Mouse (Mus musculus) hindbrain, postnatal 0 days (tissue): ENCODE results near the gene Reck. TPM values are rescaled to one million over a fixed set of nuclear protein-coding genes. Genes with fewer than 3 reads are reported as not detected.
A peak's percentile ranks its signal among the peaks of the same experiment; 100 is the strongest.

Experiments used
- ATAC-seq: fragments of 200-750 bp; cut with Nextera tagmentation; 2 replicates; pipeline ENCODE4 v1.8.0; 2017; ENCODE audit warnings: mild to moderate bottlenecking, moderate TSS enrichment, moderate library complexity
- DNase-seq: peaks from one replicate; pipeline ENCODE4 v3.0.0-alpha.2; 2015; ENCODE audit warnings: low spot score
- H3K27ac ChIP-seq: fragments of 300-500 bp; sonication (generic); 2 replicates; pipeline ENCODE4 v1.5.1; 2014; ENCODE audit warnings: mild to moderate bottlenecking
- H3K27me3 ChIP-seq: fragments of 300-500 bp; sonication (generic); 2 replicates; pipeline ENCODE4 v1.6.1; 2014; ENCODE audit warnings: low read length, mixed read lengths; ENCODE audit not compliant: insufficient read depth
- H3K36me3 ChIP-seq: fragments of 300-500 bp; sonication (generic); 2 replicates; pipeline ENCODE4 v1.6.1; 2014; ENCODE audit warnings: low read length, mixed read lengths; ENCODE audit not compliant: insufficient read depth
- H3K4me1 ChIP-seq: fragments of 300-500 bp; sonication (generic); 2 replicates; pipeline ENCODE4 v1.6.1; 2014; ENCODE audit warnings: antibody characterized with exemption, low read length, mixed read lengths; ENCODE audit not compliant: insufficient read depth
- H3K4me2 ChIP-seq: fragments of 300-500 bp; sonication (generic); 2 replicates; pipeline ENCODE4 v1.6.1; 2014; ENCODE audit warnings: low read depth, mild to moderate bottlenecking, low read length, moderate library complexity, mixed read lengths
- H3K4me3 ChIP-seq: fragments of 300-500 bp; sonication (generic); 2 replicates; pipeline ENCODE4 v1.5.1; 2014; ENCODE audit warnings: low read length
- H3K9ac ChIP-seq: fragments of 300-500 bp; sonication (generic); replicated peaks from 2 replicates; pipeline ENCODE4 v1.6.1; 2014; ENCODE audit warnings: mild to moderate bottlenecking, low read length, moderate library complexity, mixed read lengths
- H3K9me3 ChIP-seq: fragments of 300-500 bp; sonication (generic); 2 replicates; pipeline ENCODE4 v1.6.1; 2016; ENCODE audit warnings: low read length, mixed read lengths
- CTCF ChIP-seq: IDR thresholded peaks from 2 replicates; pipeline ENCODE4 v1.5.1; 2016; ENCODE audit warnings: antibody characterized with exemption, control low read depth, low read depth
- WGBS: fragments of 180-500 bp; shearing (Covaris S2); extraction: QIAGEN DNeasy Blood & Tissue Kit; methylation state at CpG from one replicate; pipeline ENCODE4 v1.1.7; 2014; 5-methylcytosine and 5-hydroxymethylcytosine counted together
- polyA plus RNA-seq: library from polyadenylated mRNA; unstranded; fragments of >200 nt; fragmentation: Nextera tagmentation; extraction: Ambion mirVana; gene quantifications from 2 replicates; pipeline ENCODE4 v1.2.1, GENCODE M21; 2015
- total RNA-seq: library from RNA; depleted of rRNA; stranded (reverse); fragments of >200 nt; gene quantifications from 2 replicates; pipeline ENCODE4 v1.2.3, GENCODE M21; 2014

Gene Reck
- total and polyA plus RNA-seq, 2 experiments from 2014 or later = 4.0 to 6.1 TPM

DNA sequence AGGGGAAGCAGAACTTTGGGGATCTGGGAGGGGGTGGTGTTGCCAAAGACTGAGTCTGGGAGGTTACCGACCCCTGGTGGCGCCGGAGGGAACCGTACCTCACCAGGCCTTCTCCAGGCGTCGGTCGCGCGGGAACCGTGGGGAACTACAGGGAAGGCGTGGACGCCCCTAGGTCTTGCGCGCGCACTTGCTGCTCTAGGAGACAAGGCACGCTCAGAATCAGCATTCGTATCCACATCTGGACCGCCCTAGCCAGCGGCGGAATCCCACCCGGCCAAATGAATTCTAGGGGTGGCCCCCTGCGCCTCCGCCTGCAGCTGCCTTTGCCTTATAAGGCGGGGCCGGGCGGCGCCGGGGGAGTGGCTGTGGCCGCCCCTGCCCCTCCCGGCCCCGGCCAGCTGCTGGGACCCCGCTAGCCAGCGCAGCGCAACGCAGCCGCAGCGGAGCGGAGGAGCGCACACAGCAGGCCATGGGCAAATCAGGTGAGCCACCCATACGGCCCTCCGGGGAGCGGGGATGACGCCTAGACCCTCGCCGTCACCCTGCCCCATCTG, 82.0 kb downstream of the Reck start, which contains the start of gene Glipr2:
Gene Glipr2 (plus strand): TSS at position 110 of the 554 bp plus-strand sequence.
- no peaks in the 10 kb centered on the region for H3K9me3 ChIP-seq
- ATAC-seq = peak; percentile 92
- 2% methylated on average over 36 of the region's 45 CpGs for WGBS
- H3K9ac ChIP-seq = peak within 1 kb of the TSS; percentile 80
- peak; percentile 92 for TF ChIP-seq CTCF
- H3K4me2 ChIP-seq = peak within 1 kb of the TSS; percentile 100
- H3K4me3 ChIP-seq = peak within 1 kb of the TSS; percentile 74
- no peaks in the 10 kb centered on the region for H3K36me3 ChIP-seq
- peak within 1 kb of the TSS; percentile 56; the same call in 1 of the 2 replicates for H3K27ac ChIP-seq
- H3K4me1 ChIP-seq = peaks cover 11% of the 10 kb centered on the region
- H3K27me3 ChIP-seq = no peaks in the 10 kb centered on the region
- peak; percentile 88 for DNase-seq

DNA sequence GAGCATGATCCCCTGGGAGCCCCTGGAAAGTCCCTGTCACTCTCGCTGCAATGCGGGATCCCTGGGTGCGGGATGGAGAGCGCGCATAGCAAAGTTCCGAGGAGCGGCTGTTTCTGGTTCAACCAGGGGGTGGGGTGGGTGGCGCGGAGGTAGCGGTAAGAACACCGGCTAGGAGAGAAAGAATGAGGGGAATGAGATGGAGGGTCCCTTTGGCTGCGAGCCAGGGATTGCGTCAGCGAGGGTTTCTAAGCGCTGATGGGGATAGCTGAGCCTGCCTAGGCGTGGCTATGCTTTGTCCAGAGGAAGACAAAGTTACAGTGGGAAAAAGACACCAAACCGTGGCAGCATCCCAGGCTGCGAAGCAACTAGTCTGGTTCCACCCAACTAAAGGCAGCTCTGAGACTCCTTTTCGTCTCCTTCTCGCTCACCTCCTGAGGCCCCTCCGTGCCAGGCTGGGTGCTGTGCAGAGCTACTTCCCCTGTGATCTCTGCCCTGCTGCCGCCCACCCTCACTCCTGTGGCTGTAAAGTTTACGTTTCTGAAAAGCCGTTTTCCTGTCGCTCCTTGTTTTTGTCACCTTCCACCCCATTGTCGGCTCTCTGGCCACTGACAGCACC, 82.6 kb downstream of the Reck start:
- Histone ChIP-seq H3K4me1 (peaks cover 11% of the 10 kb centered on the region), H3K36me3 (no peaks in the 10 kb centered on the region), H3K4me3 (peak overlapping the region; percentile 74), H3K4me2 (peak overlapping the region; percentile 100), H3K27ac (peak overlapping the region; percentile 56; the same call in 1 of the 2 replicates), H3K27me3 (no peaks in the 10 kb centered on the region), H3K9me3 (no peaks in the 10 kb centered on the region), H3K9ac (peak overlapping the region; percentile 80)
- DNase-seq (peak; percentile 83), ATAC-seq (peak; percentile 80)
- 0% methylated on average over 26 of the region's 26 CpGs for WGBS
- TF ChIP-seq CTCF = no peak

DNA sequence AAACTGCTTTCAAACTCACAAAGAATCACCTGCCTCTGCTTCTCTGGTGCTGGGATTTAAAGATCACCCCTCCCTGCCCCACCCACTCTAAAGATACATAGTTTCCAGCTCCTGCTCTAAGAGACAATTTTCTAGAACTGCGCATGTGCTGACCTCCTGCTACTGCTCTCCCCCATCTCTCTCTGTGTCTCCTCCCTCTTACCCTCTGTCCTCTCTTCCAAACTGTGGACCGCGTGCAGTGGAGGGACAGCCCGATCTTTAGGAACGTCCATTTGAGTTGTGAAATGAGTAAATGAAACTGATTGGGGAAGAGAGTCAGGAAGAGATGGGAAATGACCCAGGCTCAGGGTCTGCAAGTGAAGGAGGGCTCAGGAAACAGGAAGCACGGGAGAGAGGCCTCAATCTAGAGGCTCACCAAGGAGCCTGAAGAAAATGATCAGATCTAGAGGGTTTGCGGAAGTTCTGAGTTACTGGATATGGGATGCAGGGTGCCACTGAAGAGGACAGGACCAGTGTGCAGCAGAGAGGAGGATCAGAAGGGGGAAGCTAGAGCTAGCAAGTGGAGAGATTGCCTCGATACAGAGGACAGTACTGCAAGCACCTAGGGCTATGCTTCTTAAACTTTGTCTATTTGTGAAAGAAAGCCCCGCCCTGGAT, 84.3 kb downstream of the Reck start:
- no peak overlapping the region for H3K4me3 ChIP-seq
- DNase-seq = no peak
- no peaks in the 10 kb centered on the region for H3K27me3 ChIP-seq
- no peaks in the 10 kb centered on the region for H3K9me3 ChIP-seq
- H3K9ac ChIP-seq = no peak overlapping the region
- ATAC-seq = no peak
- 68% methylated on average over 9 of the region's 9 CpGs for WGBS
- TF ChIP-seq CTCF = no peak
- peaks cover 11% of the 10 kb centered on the region for H3K4me1 ChIP-seq
- no peaks in the 10 kb centered on the region for H3K36me3 ChIP-seq
- H3K4me2 ChIP-seq = no peak overlapping the region; the same call in 1 of the 2 replicates
- H3K27ac ChIP-seq = no peak overlapping the region

DNA sequence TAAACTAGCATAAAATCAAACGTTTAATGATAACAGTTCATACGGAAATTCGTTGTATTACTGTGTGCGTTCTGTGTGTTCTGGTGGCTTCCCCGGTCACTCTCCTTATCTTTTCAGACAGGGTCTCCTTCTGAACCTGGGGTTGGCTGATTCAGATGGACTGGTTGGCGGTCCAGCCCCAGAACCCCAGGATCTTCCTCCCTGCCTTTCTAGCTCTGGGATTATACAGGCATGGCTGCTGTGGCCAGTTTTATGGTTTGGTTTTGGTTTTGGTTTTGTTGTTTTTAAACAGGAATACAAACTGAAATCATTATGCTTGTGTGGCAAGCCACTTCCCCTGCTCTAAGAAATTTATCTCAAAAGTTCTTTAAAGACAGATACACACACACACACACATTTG, 84.9 kb downstream of the Reck start:
- ATAC-seq (no peak), DNase-seq (no peak)
- H3K9me3 ChIP-seq = no peaks in the 10 kb centered on the region
- H3K9ac ChIP-seq = no peak overlapping the region
- TF ChIP-seq CTCF = no peak
- 90% methylated on average over 6 of the region's 6 CpGs for WGBS
- no peaks in the 10 kb centered on the region for H3K27me3 ChIP-seq
- H3K4me2 ChIP-seq = no peak overlapping the region
- H3K36me3 ChIP-seq = no peaks in the 10 kb centered on the region
- H3K4me3 ChIP-seq = no peak overlapping the region
- H3K27ac ChIP-seq = no peak overlapping the region
- peaks cover 11% of the 10 kb centered on the region for H3K4me1 ChIP-seq

DNA sequence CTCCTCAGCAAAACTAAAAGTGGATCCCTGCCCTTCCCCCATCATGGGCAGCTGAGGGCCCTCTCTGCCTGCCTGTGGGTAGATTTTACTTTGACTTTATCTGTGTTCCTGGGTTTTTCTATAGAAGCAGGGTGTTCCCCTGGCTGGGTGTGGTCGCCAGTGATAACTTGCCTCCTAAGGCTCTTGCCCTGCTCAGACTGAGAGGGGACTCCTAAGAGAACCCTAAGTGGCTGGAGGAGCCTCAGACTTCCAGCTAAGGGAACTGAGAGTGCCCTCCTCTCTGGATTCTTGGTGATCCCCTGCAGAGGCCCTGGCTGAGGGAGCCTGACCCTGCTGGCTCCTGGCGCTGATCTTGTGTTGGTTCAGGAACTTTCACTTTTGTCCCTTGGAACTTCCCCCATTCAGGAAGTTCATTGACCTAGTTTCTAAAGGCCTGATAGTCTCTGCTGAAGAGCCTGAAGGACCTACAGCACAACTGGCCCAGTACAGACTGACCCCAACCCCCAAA, 89.0 kb downstream of the Reck start:
- no peak overlapping the region for H3K4me2 ChIP-seq
- no peaks in the 10 kb centered on the region for H3K36me3 ChIP-seq
- WGBS = 45% methylated on average over 2 of the region's 2 CpGs
- no peak overlapping the region for H3K4me3 ChIP-seq
- H3K27me3 ChIP-seq = no peaks in the 10 kb centered on the region
- no peak overlapping the region for H3K27ac ChIP-seq
- ATAC-seq (no peak), DNase-seq (no peak)
- TF ChIP-seq CTCF = no peak
- H3K4me1 ChIP-seq = peaks cover 3% of the 10 kb centered on the region; the same call in 1 of the 2 replicates
- H3K9me3 ChIP-seq = no peaks in the 10 kb centered on the region
- H3K9ac ChIP-seq = no peak overlapping the region

DNA sequence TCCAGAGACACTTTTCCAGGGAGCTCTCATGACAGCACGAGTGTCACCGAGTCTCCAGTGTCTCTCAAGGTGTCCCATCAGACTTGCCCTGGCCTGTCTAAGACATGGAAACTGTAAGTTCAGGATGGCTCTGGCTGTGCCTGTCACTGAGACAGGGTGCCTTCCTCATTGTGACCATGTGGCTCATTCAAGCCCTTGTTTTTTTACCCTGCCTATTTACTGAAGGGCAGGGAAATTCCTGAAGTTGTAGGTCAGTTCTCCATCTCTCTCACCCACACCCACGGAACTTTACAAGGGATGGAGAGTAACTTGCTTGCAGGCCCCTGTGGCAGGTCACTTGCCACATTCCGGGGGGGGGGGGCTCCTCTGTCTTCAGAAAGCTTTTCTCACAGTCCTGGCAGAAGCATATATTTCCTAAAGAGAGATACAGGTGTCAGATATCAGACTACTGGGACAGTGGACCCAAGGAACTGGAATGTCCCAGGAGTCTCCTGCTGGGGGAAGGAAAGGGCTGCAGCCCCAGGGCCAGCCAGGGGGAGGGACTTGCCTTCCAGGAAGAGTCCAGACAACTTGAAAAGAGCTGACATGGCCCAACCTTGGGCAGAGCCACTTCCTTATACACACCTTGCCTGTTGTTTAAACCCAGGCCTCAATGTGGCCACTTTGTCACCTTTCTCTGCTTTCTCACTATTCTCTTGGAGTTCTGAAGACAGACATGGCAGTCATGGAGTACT, 89.8 kb downstream of the Reck start:
- H3K9me3 ChIP-seq = no peaks in the 10 kb centered on the region
- DNase-seq (no peak), ATAC-seq (no peak)
- H3K4me3 ChIP-seq = no peak overlapping the region
- H3K27me3 ChIP-seq = no peaks in the 10 kb centered on the region
- H3K27ac ChIP-seq = no peak overlapping the region
- H3K9ac ChIP-seq = no peak overlapping the region
- H3K36me3 ChIP-seq = no peaks in the 10 kb centered on the region
- peaks cover 4% of the 10 kb centered on the region; the same call in 1 of the 2 replicates for H3K4me1 ChIP-seq
- 59% methylated on average over 4 of the region's 4 CpGs for WGBS
- H3K4me2 ChIP-seq = no peak overlapping the region
- no peak for TF ChIP-seq CTCF
